Mouse (Mus musculus): ENCODE results near the gene Folr1.

Gene Folr1

DNA sequence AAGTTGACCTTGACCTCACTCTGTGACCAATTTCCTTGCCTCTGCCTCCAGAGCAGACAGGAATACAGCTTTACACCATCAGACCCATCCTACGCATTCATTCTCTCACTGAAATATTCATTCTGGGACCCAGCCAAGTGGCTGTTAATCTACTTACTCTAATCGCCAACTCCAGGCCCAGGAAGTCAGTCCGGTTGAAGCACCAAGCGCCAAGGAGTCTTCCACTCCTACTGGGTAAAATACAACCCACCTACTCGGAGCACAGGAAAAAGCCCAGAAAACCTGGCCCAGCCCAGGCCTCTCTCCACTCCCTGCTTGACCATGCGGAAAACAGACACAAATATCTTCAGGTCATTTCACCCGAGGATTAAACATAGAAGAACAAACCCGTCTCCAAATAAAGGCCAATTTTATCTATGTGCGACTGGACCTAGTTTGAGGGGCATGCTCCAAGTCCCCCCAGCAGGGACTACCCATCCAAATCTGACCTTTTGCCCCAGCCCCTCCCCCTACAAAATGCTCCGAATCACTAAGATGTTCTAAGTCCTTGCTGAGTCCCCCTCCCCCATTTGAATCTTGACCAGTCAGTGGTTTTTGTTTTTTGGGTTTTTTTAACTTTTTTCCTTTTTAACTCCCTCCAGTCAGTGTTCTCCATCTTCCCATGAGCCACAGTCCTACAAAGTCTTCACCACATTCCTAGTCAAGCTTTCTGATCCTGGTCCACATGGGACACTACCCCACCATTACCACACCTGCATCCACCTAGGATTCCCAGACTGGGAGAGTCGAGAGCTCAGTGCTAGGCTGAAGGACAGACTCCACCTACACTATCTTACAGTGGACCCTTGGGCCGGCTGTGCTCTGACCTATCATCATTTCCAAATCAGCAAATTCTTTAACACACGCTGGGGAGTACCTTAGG is 2.1 kb downstream of the Folr1 start:
- DNase-seq = no peak

DNA sequence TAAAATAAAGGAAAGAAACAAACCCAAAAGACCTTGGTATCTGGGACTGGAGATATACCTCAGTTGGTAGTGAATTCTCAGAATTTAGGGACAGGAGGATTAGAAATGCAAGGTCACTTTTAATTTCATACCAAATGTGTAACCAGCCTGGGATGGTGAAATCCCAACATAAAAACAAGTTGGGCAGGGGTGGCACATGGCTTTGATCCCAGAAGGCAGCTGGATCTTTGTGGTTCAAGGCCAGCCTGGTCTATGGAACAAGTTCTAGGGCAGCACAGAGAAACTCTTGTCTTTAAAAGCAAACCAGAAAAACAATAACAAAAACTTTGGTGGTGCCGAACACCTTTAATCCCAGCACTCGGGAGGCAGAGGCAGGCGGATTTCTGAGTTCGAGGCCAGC is 3.1 kb downstream of the Folr1 start:
- DNase-seq = no peak

DNA sequence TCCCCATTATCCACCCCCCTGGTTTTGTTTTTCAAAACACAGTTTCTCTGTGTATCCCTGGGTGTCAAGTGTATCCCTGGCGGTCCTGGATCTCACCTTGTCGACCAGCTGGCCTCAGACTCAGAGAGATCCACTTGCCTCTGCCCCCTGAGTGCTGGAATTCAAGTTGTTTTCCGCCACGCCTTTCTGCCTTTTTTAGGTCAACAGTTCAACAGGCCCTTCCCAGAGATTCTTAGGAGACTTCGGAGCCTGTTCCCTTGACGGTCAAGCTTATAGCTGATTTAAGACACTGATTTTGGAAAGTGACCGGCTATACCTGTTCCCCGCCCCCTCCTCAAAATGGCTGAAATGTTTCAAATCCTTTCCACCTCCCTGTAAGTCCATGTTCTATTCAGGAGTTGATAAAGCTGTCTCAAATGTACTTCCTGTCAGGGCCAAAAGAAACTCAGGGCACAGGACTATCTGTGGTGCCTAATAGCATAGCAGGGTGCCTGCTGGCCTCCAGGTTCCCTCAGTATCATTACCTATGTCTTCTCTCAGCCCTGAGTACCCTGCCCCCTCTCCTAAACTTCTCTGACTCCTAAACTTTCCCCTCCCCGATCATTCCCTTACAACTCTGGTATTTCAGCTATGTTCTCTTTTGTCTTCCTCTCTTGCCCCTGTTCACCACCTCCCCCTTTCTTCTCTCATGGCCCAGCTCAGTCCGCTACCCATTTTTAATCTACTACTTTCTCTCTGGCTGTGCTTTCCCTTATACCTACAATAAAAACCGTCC is 3.9 kb downstream of the Folr1 start:
- DNase-seq = no peak

DNA sequence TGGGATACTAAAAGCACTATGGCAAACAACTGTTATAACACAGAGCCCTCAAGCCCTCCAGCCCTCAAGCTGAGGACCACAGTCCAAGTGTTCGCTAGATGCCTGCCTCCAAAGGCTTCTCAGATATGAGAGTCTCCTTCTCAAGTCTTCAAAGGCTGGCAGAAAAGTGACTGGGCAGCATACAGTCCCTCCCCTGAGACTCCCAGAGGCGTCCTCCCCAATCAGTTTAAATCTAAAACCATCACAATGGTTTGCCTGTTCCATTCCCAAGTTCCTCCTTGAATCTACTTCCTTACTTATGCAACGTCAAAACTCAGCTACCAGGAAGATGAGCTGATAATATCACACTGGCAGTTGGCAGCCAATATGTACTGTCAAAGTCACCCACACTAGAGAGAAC is 7.2 kb downstream of the Folr1 start, which contains the start of gene Anapc15:
TSS of gene Anapc15 (plus strand) at position 301 of the 400 bp plus-strand sequence.
- no peak for DNase-seq

DNA sequence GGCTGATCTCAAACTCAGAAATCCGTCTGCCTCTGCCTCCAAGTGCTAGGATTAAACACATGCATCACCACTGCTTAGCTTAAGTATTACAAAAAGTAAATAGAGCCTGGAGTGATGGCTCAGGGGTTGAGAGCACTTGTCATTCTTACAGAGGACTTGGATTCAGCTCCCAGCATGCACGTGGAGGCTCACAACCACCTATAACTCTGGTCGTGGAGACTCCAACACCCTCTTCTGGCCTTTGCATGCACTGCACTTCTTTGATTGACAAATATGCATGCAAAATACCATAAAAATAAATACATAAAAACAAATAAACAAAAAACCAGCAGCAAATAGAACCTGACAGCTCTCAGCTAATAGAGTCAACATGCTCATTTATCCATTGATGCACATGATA is 8.3 kb downstream of the Folr1 start:
- no peak for DNase-seq

DNA sequence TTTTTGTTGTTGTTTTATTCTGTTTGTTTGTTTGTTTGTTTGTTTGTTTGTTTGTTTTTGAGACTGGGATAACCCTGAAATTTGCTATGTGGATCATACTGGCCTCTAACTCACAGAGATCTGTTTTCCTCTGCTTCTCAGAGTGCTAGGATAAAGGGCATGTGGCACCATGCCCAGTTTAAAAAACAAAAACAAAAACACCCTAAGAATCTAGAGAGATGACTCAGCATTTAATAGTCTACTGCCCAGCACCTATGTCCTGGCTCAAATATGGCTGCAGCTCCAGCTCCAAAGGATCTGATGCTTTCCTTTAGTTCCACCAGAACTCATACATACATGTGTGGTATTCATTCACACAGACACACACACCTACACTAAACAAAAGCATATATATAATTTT is 9.6 kb downstream of the Folr1 start:
- DNase-seq = no peak

DNA sequence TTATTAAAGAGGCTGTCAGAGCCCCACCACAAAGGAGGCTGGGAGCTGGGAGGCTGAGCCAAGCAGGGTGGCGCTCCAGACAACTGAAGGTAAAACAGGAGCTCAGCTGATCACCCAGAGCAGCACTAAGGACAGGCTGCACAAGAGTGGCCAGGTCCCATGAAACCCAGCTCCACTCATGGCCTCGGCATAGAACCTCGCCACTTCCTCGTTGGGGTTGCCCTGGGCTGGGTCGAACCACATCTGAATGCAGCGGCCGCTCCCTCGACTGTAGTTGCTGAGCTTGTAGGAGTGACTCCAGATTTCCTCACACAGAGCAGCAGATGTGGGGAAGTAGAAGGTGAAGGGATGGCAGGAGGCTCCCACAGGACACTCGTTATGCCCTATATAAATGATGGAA is 12.2 kb downstream of the Folr1 start:
- peak; percentile 16 to 24 for DNase-seq

DNA sequence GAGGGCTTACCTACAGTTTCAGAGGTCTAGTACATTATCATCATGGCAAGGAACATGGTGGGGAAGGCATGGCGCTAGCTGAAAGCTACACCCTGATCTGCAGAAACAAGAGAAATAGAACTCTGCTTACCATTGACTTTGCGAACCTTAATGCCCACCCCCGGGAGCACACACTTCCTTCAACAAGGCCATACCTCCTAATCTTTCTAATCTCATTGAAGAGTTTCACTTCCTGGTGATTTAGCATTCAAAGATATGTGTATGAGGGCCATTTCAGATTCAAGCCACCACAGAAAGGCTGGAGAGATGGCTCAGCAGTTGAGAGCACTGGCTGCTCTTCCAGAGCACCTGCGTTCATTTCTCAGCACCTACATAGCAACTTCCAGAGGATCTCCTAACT is 13.5 kb downstream of the Folr1 start, which contains the start of gene Folr2:
TSS of gene Folr2 (minus strand) at position 101 of the 400 bp plus-strand sequence.
- DNase-seq = peak; percentile 14 to 19

DNA sequence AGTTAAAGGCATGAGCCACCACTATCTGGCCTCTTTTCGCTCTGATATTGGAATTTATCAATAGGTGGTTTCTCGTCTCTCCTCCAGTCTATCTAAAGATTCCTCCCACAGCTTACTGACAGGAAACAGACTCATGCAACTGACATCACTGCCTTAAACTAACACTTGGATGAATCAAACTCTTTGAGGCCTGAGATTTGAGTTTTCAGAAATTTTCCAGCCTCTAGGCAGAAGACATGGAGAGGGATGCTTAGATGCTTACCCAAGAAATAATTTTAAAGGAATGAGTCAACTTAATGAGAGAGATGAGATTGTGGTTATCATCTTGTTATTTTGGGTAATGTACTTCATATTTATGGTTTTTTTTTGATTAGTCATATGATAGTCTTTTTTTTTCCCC is 16.8 kb downstream of the Folr1 start:
- no peak for DNase-seq

DNA sequence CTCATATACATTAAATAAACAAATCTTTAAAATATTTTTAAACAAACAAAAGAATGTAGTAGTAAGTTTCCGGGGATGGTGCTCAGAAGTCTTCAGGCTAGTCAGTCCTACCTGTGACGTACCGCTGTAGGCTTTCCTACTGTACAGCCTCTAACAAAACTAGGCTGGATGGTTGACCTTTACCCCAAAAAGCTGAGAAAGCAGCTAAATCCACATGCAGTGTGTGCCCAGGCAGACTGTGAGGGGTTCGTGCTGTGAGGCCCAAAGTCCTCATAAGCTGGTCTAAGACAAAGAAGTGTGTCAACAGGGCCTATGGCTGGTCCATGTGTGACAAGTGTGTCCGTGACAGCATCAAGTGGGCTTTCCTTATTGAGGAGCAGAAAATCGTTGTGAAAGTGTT is 17.7 kb downstream of the Folr1 start:
- no peak for DNase-seq

DNA sequence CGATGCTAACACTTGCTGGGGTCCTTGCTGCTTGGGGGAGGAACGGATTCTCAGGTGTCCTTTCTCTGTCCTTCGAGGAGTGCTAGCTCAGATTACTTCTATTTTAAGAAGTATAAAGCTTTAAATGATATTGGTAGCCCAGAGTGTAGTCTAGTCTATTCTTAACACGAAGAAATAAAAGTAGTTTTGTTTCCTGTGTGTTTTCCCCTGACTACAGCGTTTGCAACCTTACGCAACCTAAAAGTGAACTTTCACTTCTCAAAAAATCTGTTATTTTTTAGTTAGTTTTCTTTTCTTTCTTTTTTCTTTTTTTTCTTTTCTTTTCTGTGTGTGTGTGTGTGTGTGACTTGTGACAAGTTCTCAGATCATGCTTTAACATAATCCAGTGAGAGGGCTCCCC is 18.9 kb downstream of the Folr1 start:
- DNase-seq = no peak

DNA sequence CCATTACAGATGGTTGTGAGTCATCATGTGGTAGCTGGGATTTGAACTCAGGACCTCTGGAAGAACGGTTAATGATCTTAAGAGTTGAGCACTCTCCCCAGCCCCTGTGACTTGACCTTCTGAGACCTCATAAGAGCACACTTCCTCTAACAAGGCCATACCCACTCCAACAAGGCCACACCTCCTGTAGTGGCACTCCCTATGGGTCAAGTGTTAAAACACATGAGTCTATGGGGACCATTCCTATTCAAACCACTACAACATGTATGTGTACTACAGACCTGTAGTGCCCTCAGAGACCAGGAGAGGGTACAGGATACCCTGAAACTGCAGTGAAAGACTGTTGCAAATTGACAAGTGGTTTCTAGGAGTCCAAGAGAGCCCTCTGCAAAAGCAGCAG is 22.7 kb downstream of the Folr1 start:
- peak in 1 of 2 experiments; percentile 11 for DNase-seq

DNA sequence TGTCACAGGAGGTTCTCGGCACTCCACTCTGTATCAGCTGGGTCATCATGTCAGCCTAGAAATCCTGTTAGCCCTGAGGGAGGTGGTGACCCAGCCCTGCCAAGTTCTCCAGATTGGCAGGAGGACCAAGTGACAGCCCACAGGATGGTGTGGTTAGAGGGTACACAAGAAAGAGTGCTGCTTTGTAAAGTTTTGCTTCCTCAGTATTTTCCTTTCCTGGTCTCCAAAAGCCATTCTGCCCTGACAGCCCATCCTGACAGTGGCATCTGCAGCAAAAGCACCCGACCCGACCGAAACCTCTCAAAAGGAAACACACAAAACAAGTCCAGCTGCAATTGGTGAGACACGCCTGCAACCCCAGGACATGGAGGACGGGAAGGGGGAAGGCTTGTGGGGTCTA is 26.4 kb downstream of the Folr1 start:
- DNase-seq = no peak

DNA sequence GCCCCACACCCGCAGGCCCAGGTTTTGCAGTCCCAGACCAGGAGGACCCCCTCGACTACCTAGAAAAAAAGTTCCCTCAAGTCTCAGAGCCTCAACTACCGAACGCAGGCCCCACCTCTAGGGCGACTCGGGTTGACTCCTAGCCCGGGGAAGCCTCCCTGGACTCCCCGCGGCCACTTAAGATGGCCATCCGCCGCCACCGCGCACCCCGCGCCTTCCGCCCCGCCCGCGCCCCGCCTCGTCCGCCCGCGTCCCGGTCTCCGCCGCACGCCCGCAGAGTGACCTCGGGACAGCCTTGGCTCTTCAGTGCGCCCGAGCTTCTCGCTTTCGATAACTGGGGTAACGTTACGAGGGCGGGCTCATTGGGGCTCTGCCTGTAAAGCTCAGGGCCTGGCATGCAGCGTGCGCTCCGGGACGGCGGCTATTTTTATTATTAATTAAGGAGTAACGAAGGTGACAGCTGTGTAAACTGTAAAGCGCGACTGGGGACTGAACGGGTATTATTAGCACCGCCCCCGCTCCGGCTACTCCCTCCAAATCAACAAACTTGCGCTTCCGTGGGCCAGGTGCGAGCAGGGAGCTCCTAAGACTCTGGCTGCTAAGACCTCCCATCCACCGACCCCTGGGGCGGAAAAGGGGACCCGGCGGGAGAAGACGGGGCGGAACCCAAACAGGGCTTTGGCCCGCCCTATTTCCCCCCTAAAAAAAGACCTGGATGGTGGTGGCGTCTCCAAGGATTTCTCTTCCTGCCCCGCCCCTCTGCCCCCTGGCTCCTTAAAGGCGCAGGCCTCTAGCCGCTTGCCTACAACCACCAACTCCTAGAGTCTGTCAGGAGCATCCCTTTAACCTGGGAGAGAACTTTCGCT is 32.7 kb downstream of the Folr1 start, which contains the start of gene Inppl1:
TSS of gene Inppl1 (minus strand) at position 624 of the 866 bp plus-strand sequence.
- DNase-seq = peak; percentile 54 to 57

DNA sequence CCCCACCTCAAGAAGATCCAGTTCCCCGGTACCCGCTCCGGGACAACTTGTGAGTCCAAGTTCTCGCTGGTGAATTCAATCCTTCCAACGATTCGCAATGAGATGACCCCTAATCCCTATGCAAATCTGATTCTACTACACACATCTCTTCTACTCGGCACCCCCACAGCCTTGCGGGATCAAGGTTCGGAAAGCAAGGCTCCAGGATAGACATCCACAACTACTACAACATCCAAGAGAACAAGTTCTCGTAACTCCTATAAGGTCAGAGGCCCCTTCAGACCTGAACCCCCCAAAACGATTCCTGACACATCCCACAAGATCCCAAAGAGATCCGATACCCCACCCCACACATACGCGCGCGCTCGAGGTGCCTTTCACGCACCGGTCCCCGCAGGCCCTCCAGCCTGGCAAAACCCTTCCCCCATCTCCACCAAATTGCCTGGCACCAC is 33.4 kb downstream of the Folr1 start:
- peak in 1 of 2 experiments; percentile 28 for DNase-seq

DNA sequence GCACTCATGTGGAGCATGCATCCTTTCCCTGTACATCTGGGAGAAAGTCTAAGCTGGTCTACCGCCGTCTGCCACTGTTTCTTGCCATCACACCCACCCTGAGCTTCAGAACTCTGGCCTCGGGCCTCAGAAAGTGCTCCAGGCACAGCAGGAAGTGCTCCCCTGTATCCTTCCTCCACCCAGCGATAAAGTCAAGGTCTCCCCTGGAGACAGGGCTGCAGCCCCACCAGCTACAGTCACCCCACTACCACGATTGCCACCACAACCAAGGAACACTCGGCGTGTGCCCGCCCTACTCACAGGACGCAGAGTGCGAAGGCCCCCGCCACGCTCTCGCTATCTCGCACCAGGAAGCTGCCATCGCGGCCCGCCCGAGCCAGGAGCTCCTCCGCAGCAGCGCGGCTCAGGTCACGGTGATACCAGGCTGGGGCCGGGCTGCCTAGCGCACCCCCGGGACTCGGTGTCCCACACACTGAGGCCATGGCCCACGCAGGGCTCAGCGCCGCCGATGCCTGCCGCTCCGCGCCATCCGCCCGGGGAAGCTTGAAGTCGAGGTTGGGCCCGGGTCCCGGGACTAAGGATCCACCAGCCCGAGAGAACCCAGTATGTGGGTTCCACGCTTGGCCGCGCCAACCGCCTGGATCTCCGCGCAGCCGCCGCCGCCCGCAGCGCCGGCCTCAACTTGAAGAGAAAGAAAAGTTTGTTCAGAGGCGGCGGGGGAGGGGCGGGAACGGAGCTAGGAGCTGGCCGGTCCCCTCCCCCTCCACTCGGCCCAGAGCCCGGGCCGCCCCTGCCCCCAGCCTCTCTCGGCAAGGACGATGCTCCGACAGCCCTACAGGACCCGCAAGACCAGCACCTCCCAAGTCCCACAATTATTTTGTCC is 34.1 kb downstream of the Folr1 start:
- peak; percentile 69 to 72 for DNase-seq

DNA sequence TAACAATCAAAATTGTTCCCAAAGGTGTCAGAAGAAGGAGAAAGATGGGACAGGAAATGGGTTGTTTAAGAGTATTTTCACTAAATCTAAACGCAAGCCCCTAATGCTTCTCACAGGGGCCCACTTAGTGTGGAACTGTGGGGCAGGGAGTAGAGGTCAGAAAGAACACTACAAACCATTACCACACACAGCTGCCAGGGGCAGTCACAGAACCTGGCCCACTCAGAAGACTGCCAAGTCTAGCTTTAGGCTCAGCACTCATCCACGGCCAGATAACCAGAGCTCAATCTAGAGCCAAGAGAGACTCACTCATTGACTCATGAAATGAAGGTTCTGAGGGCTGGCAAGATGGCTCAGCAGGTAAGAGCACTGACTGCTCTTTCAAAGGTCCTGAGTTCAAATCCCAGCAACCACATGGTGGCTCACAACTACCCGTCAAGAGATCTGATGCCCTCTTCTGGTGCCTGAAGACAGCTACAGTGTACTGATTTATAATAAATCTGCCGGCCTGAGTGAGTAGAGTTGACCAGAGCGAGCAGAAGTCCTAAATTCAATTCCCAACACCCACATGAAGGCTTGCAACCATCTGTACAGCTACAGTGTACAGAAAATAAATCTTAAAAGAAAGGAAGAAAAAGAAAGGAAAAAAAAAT is 35.0 kb downstream of the Folr1 start:
- DNase-seq = no peak

DNA sequence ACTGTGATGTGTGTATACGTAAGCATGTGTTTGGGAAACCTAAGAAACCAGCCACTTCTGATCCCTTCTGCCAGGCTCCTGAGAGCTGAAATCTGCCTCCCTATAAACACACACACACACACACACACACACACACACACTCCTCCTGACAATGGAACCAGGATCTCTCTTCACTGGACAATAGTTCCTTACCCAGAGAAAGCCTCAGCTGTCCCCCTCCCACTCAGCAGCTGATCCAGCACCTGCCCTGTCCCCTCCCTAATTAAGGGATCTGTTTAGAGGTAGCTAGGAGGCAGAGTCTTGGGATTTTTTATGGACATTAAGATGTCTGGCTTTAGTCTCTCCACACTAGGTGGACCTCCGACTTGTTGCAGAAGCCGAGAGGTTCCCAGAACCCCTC is 35.7 kb downstream of the Folr1 start:
- no peak for DNase-seq

DNA sequence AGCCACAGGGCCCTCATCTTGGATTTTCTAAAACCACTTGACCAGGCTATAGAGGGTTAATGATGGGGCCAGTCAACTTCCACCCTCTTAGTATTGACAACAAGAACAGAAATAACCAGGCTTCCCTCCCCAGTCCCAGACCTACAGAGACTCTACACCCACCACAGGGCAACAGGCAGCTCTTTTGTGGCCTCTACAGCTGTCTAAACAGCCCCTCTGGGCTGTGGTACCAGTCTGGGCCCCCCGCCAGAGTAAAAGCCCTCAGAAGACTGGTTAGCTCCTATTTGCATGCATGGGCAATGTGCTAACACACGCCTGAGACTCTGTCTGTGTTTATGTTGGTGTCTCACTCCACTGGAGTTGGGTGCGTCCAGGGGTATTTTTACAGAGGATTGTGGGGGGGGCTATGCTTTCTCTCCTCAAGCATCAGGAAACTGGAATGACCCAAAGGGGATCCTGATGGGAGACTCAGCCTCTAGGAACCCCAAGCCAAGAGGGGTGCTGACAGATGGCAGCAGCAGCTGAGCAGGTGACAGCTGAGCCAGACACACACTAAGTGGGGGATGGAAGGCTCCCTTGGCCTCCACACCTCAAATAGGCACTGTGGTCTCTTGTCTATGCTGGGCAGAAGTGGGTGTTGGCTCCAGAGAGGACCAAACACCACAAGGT is 36.5 kb downstream of the Folr1 start:
- no peak for DNase-seq

DNA sequence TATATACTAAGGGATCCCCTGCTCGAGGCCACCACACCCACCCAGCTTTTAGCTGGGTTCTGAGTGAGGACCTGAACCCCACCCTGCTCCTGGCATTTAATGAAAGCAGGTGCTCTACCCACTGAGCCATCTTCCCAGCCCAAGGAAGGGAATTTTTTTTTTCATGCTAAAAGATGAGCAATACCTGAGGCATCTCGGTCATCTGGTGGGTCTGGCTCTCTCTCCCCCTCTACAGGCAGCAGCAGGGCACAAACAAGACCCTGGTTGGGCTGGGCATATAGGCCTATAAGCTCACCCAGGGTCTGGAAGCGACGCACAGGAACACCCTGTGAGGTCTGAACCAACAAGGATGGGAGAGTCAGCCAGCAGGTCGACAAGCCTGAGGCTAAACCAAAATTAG is 37.2 kb downstream of the Folr1 start:
- no peak for DNase-seq

DNA sequence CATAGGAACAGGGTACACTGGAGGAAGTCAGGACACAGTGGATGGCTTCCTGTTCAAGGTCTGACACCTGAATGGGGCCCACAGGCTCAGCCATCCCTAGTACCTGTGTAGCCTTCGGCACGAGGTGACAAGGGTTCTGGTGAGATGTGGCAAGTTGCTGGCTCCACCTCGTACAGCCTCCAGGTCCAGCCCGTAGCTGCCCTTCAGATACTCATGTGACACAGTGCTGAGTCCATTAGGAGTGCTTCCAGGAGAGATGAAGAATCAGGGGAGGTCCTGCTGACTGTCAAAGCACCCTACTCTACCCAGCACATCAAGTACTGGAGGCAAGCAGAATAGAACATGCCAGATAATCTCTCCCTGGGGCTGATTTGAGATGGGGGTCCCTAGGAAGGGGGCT is 38.2 kb downstream of the Folr1 start:
- DNase-seq = no peak
